Mouse (Mus musculus) thymus, adult 2 months (tissue): ENCODE data around the gene Map3k14.

Experiments
- CTCF ChIP-seq: fragments of 200-500 bp; IDR thresholded peaks from 2 replicates; pipeline ENCODE4 v1.5.1; 2012; ENCODE audit warnings: mild to moderate bottlenecking, control low read depth, low read length, moderate library complexity, borderline replicate concordance; ENCODE audit not compliant: control insufficient read depth, poor library complexity, insufficient read depth; ENCODE audit errors: extremely low read depth
- POLR2A ChIP-seq: fragments of 200-500 bp; IDR thresholded peaks from 2 replicates; pipeline ENCODE4 v1.6.1; 2012; ENCODE audit warnings: mild to moderate bottlenecking, low read length, control low read depth, moderate library complexity; ENCODE audit not compliant: control insufficient read depth, poor library complexity, insufficient read depth; ENCODE audit errors: extremely low read depth

GRCm38 (mm10) chr11:103237757-103238156, 29.5 kb downstream of the Map3k14 start:
- TF ChIP-seq POLR2A (no peak), CTCF (no peak)
